Mouse (Mus musculus) liver, postnatal 0 days (tissue): ENCODE measurements around the gene Dnajb8.

Experiments
- CTCF ChIP-seq: sonication (generic); IDR thresholded peaks from 2 replicates; pipeline ENCODE4 v1.5.1; 2016; ENCODE audit warnings: antibody characterized with exemption, low read depth
- EP300 ChIP-seq: IDR thresholded peaks from 2 replicates; pipeline ENCODE4 v1.6.1; 2016; ENCODE audit warnings: antibody characterized with exemption, low read depth, mild to moderate bottlenecking

DNA sequence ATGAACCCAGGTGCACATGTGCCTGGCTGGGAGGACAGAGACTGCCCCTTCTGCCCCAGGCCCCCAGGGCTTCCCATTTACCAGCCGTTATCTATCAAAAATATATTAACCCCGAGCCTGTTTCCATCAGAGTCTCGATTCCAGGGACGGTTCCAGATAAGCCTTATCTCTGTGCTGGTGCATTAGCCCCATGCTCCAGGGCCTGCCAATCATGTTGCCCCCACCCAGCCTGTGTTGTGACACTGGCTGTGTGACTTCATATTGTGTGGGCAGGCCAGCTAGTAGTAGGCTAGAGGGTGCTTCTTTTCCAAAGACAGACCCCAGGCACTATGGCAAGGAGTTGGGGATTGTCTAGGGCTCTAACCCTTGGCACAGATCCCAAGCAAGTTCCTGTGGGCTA is 33.4 kb downstream of the Dnajb8 start:
- no peak; the same call in none of the 2 replicates for TF ChIP-seq EP300
- TF ChIP-seq CTCF: no peak
